Mouse (Mus musculus) hindbrain, embryonic 16.5 days (tissue): ENCODE measurements around the gene Snai1. TPM values are rescaled to one million over a fixed set of nuclear protein-coding genes. Genes with fewer than 3 reads are reported as not detected.

Source experiments
- ATAC-seq: fragments of 200-750 bp; cut with Nextera tagmentation; 2 replicates; pipeline ENCODE4 v1.8.0; 2017; ENCODE audit warnings: moderate TSS enrichment, moderate library complexity
- H3K27ac ChIP-seq: fragments of 300-500 bp; sonication (generic); 2 replicates; pipeline ENCODE4 v1.5.1; 2014; ENCODE audit warnings: low read depth, mild to moderate bottlenecking, control low read depth, low read length, moderate library complexity
- H3K27me3 ChIP-seq: fragments of 300-500 bp; sonication (generic); replicated peaks from 2 replicates; pipeline ENCODE4 v1.6.1; 2014; ENCODE audit warnings: low read length; ENCODE audit not compliant: control insufficient read depth, insufficient read depth
- H3K36me3 ChIP-seq: fragments of 300-500 bp; sonication (generic); 2 replicates; pipeline ENCODE4 v1.6.1; 2014; ENCODE audit warnings: mild to moderate bottlenecking, low read length, moderate library complexity, mixed read lengths; ENCODE audit not compliant: control insufficient read depth, insufficient read depth
- H3K4me1 ChIP-seq: fragments of 300-500 bp; sonication (generic); 2 replicates; pipeline ENCODE4 v1.6.1; 2014; ENCODE audit warnings: low read depth, low read length; ENCODE audit not compliant: control insufficient read depth, insufficient read depth
- H3K4me2 ChIP-seq: fragments of 300-500 bp; sonication (generic); 2 replicates; pipeline ENCODE4 v1.6.1; 2014; ENCODE audit warnings: mild to moderate bottlenecking, low read length, control low read depth, moderate library complexity
- H3K4me3 ChIP-seq: fragments of 300-500 bp; sonication (generic); 2 replicates; pipeline ENCODE4 v1.5.1; 2014; ENCODE audit warnings: mild to moderate bottlenecking, low read length, control low read depth, moderate library complexity
- H3K9ac ChIP-seq: fragments of 300-500 bp; sonication (generic); 2 replicates; pipeline ENCODE4 v1.6.1; 2014; ENCODE audit warnings: low read depth, mild to moderate bottlenecking, control low read depth, low read length, moderate library complexity
- H3K9me3 ChIP-seq: fragments of 300-500 bp; sonication (generic); 2 replicates; pipeline ENCODE4 v1.6.1; 2014; ENCODE audit warnings: mild to moderate bottlenecking, low read length, moderate library complexity; ENCODE audit not compliant: control insufficient read depth
- WGBS: fragments of 180-500 bp; shearing (Covaris S2); extraction: QIAGEN DNeasy Blood & Tissue Kit; methylation state at CpG from one replicate; pipeline ENCODE4 v1.1.7; 2014; 5-methylcytosine and 5-hydroxymethylcytosine counted together
- polyA plus RNA-seq: library from polyadenylated mRNA; unstranded; fragments of >200 nt; fragmentation: Nextera tagmentation; extraction: Ambion mirVana; gene quantifications from 2 replicates; pipeline ENCODE4 v1.2.1, GENCODE M21; 2015

Gene Snai1
- polyA plus RNA-seq, 1 experiment from 2014 or later: 4.5 TPM

- peaks cover 73% of the 10 kb centered on the region for H3K36me3 ChIP-seq
- no peaks in the 10 kb centered on the region for H3K27me3 ChIP-seq
- no peaks in the 10 kb centered on the region for H3K4me1 ChIP-seq
- WGBS: 91% methylated on average over 4 of the region's 4 CpGs
- H3K9me3 ChIP-seq: no peaks in the 10 kb centered on the region
- no peak overlapping the region for H3K4me3 ChIP-seq
- no peak overlapping the region for H3K4me2 ChIP-seq
- no peak overlapping the region for H3K9ac ChIP-seq
- H3K27ac ChIP-seq: no peak overlapping the region
- no peak for ATAC-seq
Observed at GRCm38 (mm10) chr2:167514641-167515040, 23.4 kb upstream of the Snai1 start.

DNA sequence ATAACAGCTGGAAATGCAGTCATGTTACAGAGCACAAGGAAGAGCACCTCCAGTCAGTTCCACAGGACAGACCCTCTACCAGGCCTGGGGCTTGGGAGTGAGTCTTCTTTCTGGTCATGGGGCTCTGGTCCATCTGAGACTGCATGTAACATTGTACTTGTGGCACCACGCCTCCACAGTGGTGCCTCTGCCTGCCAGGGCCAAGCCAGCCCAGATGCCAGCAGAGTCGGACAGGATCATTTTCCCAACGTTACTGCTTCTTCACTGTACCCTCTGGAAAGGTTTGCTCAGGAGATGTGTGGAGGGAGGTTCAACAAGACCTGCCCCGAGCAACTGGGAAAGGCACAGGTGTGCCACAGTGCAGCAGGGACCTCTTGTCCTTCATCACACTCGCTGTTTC, 22.3 kb upstream of the Snai1 start:
- no peaks in the 10 kb centered on the region for H3K9me3 ChIP-seq
- ATAC-seq: no peak
- no peak overlapping the region for H3K4me2 ChIP-seq
- H3K36me3 ChIP-seq: peaks cover 68% of the 10 kb centered on the region
- H3K9ac ChIP-seq: no peak overlapping the region
- WGBS: 91% methylated on average over 5 of the region's 5 CpGs
- no peak overlapping the region for H3K27ac ChIP-seq
- H3K4me1 ChIP-seq: no peaks in the 10 kb centered on the region
- no peak overlapping the region for H3K4me3 ChIP-seq
- H3K27me3 ChIP-seq: no peaks in the 10 kb centered on the region

DNA sequence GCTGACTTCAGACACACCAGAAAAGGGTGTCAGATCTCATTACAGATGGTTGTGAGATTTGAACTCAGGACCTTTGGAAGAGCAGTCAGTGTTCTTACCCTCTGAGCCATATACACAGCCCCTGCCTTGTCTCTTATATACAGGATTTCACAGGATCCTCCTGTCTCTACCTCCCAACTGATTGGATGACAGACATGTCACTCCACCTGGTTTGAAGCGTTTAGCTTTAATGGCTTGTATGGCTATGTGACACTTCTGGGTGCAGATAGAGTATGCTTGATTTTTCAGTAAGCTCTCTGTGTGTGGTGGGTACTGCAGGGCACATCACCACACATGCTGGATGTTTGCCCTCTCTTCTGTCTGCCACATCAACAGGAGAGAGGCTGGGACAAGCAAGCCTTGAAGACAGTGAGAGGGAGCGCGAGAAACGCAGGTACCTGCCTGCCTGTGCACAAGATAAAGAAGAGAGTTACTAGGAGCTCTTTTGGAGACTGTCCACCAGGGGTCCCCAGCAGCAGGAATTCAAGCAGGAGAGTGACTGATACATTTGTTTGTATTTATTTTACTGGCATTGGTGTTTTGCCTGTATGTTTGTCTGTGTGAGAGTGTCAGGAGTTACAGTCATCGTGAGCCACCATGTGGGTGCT, 18.3 kb upstream of the Snai1 start:
- no peak for ATAC-seq
- H3K27ac ChIP-seq: no peak overlapping the region
- no peak overlapping the region for H3K4me3 ChIP-seq
- no peak overlapping the region for H3K9ac ChIP-seq
- H3K4me1 ChIP-seq: no peaks in the 10 kb centered on the region
- H3K36me3 ChIP-seq: peaks cover 33% of the 10 kb centered on the region
- WGBS: 84% methylated on average over 5 of the region's 5 CpGs
- no peaks in the 10 kb centered on the region for H3K27me3 ChIP-seq
- no peaks in the 10 kb centered on the region for H3K9me3 ChIP-seq
- no peak overlapping the region for H3K4me2 ChIP-seq

DNA sequence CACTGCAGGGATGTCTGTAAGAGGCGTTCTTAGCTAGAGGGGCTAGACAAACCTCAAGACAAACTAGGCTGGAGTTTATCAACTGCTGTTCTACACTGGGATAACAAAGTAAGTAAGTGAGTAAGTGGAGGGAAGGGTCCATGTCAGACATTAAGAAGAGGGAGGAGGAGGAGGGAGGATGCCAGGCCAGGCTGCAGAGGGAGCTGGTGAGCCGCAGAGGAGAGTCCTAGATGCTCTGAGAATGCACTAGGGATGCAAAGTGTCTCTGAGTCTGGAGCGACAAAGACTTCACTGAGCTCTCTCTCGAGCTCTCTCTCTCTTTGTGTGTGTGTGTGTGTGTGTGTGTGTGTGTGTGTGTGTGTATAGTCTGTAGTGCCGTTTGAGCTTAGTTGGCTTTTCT, 9.7 kb upstream of the Snai1 start:
- no peaks in the 10 kb centered on the region for H3K4me1 ChIP-seq
- ATAC-seq: no peak; the same call in 1 of the 2 replicates
- 14% methylated on average over 5 of the region's 5 CpGs for WGBS
- no peak overlapping the region for H3K9ac ChIP-seq
- H3K36me3 ChIP-seq: no peaks in the 10 kb centered on the region
- no peaks in the 10 kb centered on the region for H3K27me3 ChIP-seq
- H3K4me3 ChIP-seq: no peak overlapping the region
- no peak overlapping the region for H3K4me2 ChIP-seq
- no peak overlapping the region for H3K27ac ChIP-seq
- H3K9me3 ChIP-seq: no peaks in the 10 kb centered on the region

- Histone ChIP-seq H3K4me1 (no peaks in the 10 kb centered on the region), H3K9me3 (no peaks in the 10 kb centered on the region), H3K36me3 (no peaks in the 10 kb centered on the region), H3K9ac (no peak overlapping the region), H3K4me2 (no peak overlapping the region), H3K27me3 (0 out of 2 replicates have a peak, but pooled peaks cover 2% of the 10 kb centered on the region), H3K4me3 (no peak overlapping the region), H3K27ac (no peak overlapping the region)
- 22% methylated on average over 5 of the region's 5 CpGs for WGBS
- ATAC-seq: no peak
Observed at GRCm38 (mm10) chr2:167529935-167530513, 8.0 kb upstream of the Snai1 start.

GRCm38 (mm10) chr2:167530536-167530935, 7.5 kb upstream of the Snai1 start:
- whole genome bisulfite sequencing: 80% methylated on average over 4 of the region's 4 CpGs

GRCm38 (mm10) chr2:167532131-167532530, 5.9 kb upstream of the Snai1 start:
- Histone ChIP-seq H3K36me3 (no peaks in the 10 kb centered on the region), H3K27me3 (peaks cover 13% of the 10 kb centered on the region; the same call in 1 of the 2 replicates), H3K4me1 (no peaks in the 10 kb centered on the region), H3K4me2 (peak overlapping the region; percentile 1; the same call in 1 of the 2 replicates), H3K9me3 (no peaks in the 10 kb centered on the region), H3K9ac (no peak overlapping the region), H3K27ac (no peak overlapping the region), H3K4me3 (no peak overlapping the region)
- ATAC-seq: no peak
- 20% methylated on average over 13 of the region's 13 CpGs for WGBS

More at GRCm38 (mm10) chr2:167530536-167530935, 7.5 kb upstream of the Snai1 start:
- Histone ChIP-seq H3K9me3 (no peaks in the 10 kb centered on the region), H3K4me3 (no peak overlapping the region), H3K36me3 (no peaks in the 10 kb centered on the region), H3K9ac (no peak overlapping the region), H3K4me2 (no peak overlapping the region), H3K4me1 (no peaks in the 10 kb centered on the region), H3K27ac (no peak overlapping the region), H3K27me3 (0 out of 2 replicates have a peak, but pooled peaks cover 4% of the 10 kb centered on the region)
- ATAC-seq: no peak

DNA sequence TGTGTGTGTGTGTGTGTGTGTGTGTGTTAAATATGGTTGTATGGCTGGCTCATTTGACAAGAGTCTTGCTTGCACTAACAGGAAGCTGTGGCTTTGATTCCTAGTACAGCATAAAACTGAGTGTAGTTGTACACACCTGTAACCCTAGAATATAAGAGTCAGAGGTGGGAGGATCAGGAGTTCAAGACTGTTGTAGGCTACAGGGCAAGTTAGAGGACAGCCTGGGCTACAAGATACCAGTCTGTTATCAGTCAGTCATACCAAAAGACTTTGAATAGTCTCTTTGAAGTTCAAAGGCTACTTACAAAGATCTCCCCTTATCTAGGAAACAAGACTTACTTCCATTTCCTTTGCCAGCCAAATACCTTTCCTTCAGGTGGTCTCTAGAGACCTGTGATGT, 4.1 kb upstream of the Snai1 start:
- Histone ChIP-seq H3K4me1 (peaks cover 12% of the 10 kb centered on the region), H3K36me3 (no peaks in the 10 kb centered on the region), H3K9me3 (no peaks in the 10 kb centered on the region), H3K27me3 (peaks cover 16% of the 10 kb centered on the region), H3K4me3 (no peak overlapping the region), H3K27ac (no peak overlapping the region), H3K9ac (no peak overlapping the region), H3K4me2 (no peak overlapping the region)
- ATAC-seq: no peak

- ATAC-seq: no peak
- H3K4me2 ChIP-seq: no peak overlapping the region
- no peaks in the 10 kb centered on the region for H3K9me3 ChIP-seq
- peaks cover 26% of the 10 kb centered on the region for H3K27me3 ChIP-seq
- peaks cover 12% of the 10 kb centered on the region for H3K4me1 ChIP-seq
- WGBS: 55% methylated on average over 10 of the region's 10 CpGs
- no peak overlapping the region for H3K9ac ChIP-seq
- no peak overlapping the region for H3K27ac ChIP-seq
- H3K4me3 ChIP-seq: no peak overlapping the region
- H3K36me3 ChIP-seq: no peaks in the 10 kb centered on the region
Observed at GRCm38 (mm10) chr2:167536320-167536945, 1.6 kb upstream of the Snai1 start.
